Mouse (Mus musculus): ENCODE measurements at regions not wholly inside any gene's neighbourhood (a gene's known extent, or its start where the extent isn't known, plus 50 kb on each side); places are given as distances from the start of the nearest gene placed in this dataset.

DNA sequence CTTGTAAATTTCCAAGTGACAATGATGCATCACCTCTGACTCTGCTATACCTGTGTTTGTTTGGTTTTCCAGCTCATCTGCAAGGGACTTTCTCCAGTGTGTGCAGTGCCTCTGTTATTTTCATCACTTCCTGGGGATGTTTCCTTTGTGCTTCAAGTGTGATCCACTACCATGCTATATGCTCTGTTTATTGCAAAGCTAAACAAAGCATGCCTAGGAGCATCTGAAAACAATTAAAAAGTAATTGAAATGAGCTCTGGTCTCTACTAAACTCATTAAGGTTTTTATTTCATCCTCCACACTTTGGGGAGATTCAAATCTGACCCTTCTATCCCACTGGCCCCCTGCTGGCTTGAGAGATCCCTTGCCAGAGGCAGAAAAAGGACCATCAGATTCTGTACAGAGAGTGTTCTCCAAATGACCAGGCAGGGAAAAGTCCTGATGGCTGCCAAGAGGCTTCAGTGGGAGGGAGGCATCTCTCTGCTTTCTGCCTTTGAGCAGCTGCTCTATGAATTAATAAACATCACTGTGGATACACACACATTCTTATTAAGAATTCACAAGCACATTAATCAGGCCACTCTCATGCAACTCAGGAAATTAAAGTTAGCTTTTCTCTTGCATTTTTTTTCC lies 57.0 kb downstream of the Amd2 start:
- H3K4me1 ChIP-seq (replicated peaks; ENCODE audit: control insufficient read depth, insufficient read depth) = no peaks in the 10 kb centered on the region
- no peaks in the 10 kb centered on the region for H3K36me3 ChIP-seq (ENCODE audit: control insufficient read depth, insufficient read depth, low read length)
- H3K27me3 ChIP-seq (ENCODE audit: control insufficient read depth, insufficient read depth, low read length) = no peaks in the 10 kb centered on the region
- H3K9ac ChIP-seq (ENCODE audit: low read length) = no peak overlapping the region
- H3K4me2 ChIP-seq (replicated peaks; ENCODE audit: low read depth) = no peak overlapping the region
- H3K9me3 ChIP-seq (ENCODE audit: control insufficient read depth, low read length) = no peaks in the 10 kb centered on the region
- no peak for ATAC-seq (ENCODE audit: low FRiP score, low TSS enrichment)
- H3K4me3 ChIP-seq (ENCODE audit: low read depth, low read length) = no peak overlapping the region
- no peak for DNase-seq (ENCODE audit: low spot score)
- peak; percentile 41 for TF ChIP-seq CTCF (IDR thresholded peaks at IDR 0.05; ENCODE audit: low read depth)
- no peak for TF ChIP-seq EP300 (optimal IDR thresholded peaks at IDR 0.05)
- H3K27ac ChIP-seq (replicated peaks) = no peak overlapping the region

DNA sequence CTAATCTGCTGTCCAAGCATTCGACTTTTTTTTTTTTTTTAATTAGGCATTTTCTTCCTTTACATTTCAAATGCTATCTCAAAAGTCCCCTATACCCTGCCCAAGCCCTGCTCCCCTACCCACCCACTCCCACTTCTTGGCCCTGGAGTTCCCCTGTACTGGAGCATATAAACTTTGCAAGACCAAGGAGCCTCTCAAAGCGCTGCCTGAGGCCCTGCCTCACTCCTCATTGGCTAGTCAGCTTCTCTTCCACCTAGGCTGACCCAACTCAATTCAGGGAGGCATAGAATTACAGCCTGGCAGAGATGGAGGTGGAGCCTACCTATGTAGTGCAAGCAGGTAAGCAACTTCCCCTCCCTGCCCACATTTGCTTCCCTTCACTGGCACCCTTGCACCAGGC lies 61.8 kb downstream of the Amd2 start:
- DNase-seq (ENCODE audit: low spot score) (no peak), ATAC-seq (ENCODE audit: low FRiP score, low TSS enrichment) (no peak)
- Histone ChIP-seq H3K27me3 (ENCODE audit: control insufficient read depth, insufficient read depth, low read length) (no peaks in the 10 kb centered on the region), H3K9ac (ENCODE audit: low read length) (no peak overlapping the region), H3K4me2 (replicated peaks; ENCODE audit: low read depth) (no peak overlapping the region), H3K36me3 (ENCODE audit: control insufficient read depth, insufficient read depth, low read length) (no peaks in the 10 kb centered on the region), H3K4me1 (replicated peaks; ENCODE audit: control insufficient read depth, insufficient read depth) (no peaks in the 10 kb centered on the region), H3K27ac (replicated peaks) (no peak overlapping the region), H3K4me3 (ENCODE audit: low read depth, low read length) (no peak overlapping the region), H3K9me3 (ENCODE audit: control insufficient read depth, low read length) (no peaks in the 10 kb centered on the region)
- TF ChIP-seq CTCF (IDR thresholded peaks at IDR 0.05; ENCODE audit: low read depth) (no peak), EP300 (optimal IDR thresholded peaks at IDR 0.05) (no peak)
- WGBS = 62% methylated on average over 2 of the region's 2 CpGs

DNA sequence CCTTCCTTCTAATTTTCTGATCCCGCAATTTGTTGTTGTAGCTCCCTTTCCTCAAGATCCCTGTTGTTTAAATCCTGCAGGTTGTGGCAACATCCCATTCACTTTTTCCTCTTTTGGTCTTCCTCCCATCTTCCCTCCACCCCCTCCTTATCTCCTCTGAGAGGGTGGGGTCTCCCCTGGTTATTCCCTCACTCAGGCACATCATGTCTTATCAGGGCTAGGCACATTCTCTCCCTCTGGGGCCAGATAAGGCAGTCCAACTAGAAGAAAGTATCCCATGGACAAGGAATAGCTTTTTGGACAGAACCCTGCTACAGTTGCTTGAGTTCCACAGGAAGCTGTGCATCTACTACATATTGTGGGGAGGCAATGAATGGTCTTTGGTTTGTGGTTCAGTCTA lies 90.8 kb downstream of the Amd2 start:
- DNase-seq (ENCODE audit: low spot score) (no peak), ATAC-seq (ENCODE audit: low FRiP score, low TSS enrichment) (no peak)
- Histone ChIP-seq H3K27me3 (ENCODE audit: control insufficient read depth, insufficient read depth, low read length) (no peaks in the 10 kb centered on the region), H3K9me3 (ENCODE audit: control insufficient read depth, low read length) (no peaks in the 10 kb centered on the region), H3K27ac (replicated peaks) (no peak overlapping the region), H3K4me3 (ENCODE audit: low read depth, low read length) (no peak overlapping the region), H3K4me2 (replicated peaks; ENCODE audit: low read depth) (no peak overlapping the region), H3K4me1 (replicated peaks; ENCODE audit: control insufficient read depth, insufficient read depth) (no peaks in the 10 kb centered on the region), H3K36me3 (ENCODE audit: control insufficient read depth, insufficient read depth, low read length) (no peaks in the 10 kb centered on the region), H3K9ac (ENCODE audit: low read length) (no peak overlapping the region)
- no peak for TF ChIP-seq CTCF (IDR thresholded peaks at IDR 0.05; ENCODE audit: low read depth)
- no peak for TF ChIP-seq EP300 (optimal IDR thresholded peaks at IDR 0.05)
- 95% methylated on average over 1 of the region's 1 CpGs for WGBS

DNA sequence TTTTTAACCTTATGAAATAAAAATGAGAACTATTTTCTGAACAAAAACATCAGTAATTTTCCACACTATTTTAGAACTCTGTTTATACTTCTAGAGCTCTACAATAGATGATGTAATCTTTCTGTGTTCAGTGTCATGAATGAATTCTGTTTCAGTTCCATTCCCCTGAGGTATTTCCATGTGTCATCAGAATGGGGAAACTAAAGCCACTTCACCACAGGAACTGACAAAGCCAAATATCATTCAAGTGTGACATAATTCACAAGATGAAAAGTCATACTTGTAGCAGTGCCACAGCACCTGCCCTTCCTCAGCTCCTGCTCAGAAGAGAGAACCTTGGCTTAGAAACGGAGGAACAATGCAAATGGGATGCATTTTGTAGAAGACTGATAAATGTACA lies 125.4 kb downstream of the Amd2 start:
- H3K9ac ChIP-seq (ENCODE audit: low read length) = no peak overlapping the region
- WGBS = 69% methylated on average over 1 of the region's 1 CpGs
- H3K9me3 ChIP-seq (ENCODE audit: control insufficient read depth, low read length) = no peaks in the 10 kb centered on the region
- H3K4me2 ChIP-seq (replicated peaks; ENCODE audit: low read depth) = no peak overlapping the region
- no peak overlapping the region for H3K27ac ChIP-seq (replicated peaks)
- TF ChIP-seq EP300 (optimal IDR thresholded peaks at IDR 0.05) (no peak), CTCF (IDR thresholded peaks at IDR 0.05; ENCODE audit: low read depth) (no peak)
- H3K27me3 ChIP-seq (ENCODE audit: control insufficient read depth, insufficient read depth, low read length) = no peaks in the 10 kb centered on the region
- ATAC-seq (ENCODE audit: low FRiP score, low TSS enrichment) (no peak), DNase-seq (ENCODE audit: low spot score) (no peak)
- no peak overlapping the region for H3K4me3 ChIP-seq (ENCODE audit: low read depth, low read length)
- no peaks in the 10 kb centered on the region for H3K36me3 ChIP-seq (ENCODE audit: control insufficient read depth, insufficient read depth, low read length)
- no peaks in the 10 kb centered on the region for H3K4me1 ChIP-seq (replicated peaks; ENCODE audit: control insufficient read depth, insufficient read depth)

Data from stomach, postnatal 0 days (tissue).